Comparison of ENCODE assay signal across 7 mouse cellular contexts in genomic region chr8:113634670-113635591, GRCm38 (mm10). TPM values are rescaled to one million over a fixed set of nuclear protein-coding genes. Genes with fewer than 3 reads are reported as not detected.
A peak's percentile ranks its signal among the peaks of the same experiment; 100 is the strongest.
DNase-seq lines count a peak whose midpoint lies in the region; ATAC-seq lines count a peak whose summit lies in the region.

Mon1b (plus strand) TSS chr8:113635587.

- under 1% methylated on average over 42 of the region's 42 CpGs for WGBS in embryonic facial prominence, embryonic 11.5 days
- under 1% methylated on average over 42 of the region's 42 CpGs for WGBS in limb, embryonic 10.5 days
- WGBS in midbrain, embryonic 13.5 days: under 1% methylated on average over 42 of the region's 42 CpGs

- H3K4me3 ChIP-seq in embryonic facial prominence, embryonic 11.5 days (ENCODE audit: low read depth, low read length): peak within 1 kb of the TSS; percentile 64
- peak within 1 kb of the TSS; percentile 73 for H3K4me3 ChIP-seq in limb, embryonic 10.5 days
- peak within 1 kb of the TSS; percentile 75 for H3K4me3 ChIP-seq in midbrain, embryonic 13.5 days (replicated peaks)

- H3K9me3 ChIP-seq in embryonic facial prominence, embryonic 11.5 days (replicated peaks; ENCODE audit: control insufficient read depth, low read length): no peaks in the 10 kb centered on the region
- no peaks in the 10 kb centered on the region for H3K9me3 ChIP-seq in limb, embryonic 10.5 days (replicated peaks)
- H3K9me3 ChIP-seq in midbrain, embryonic 13.5 days: no peaks in the 10 kb centered on the region

- H3K9ac ChIP-seq in embryonic facial prominence, embryonic 11.5 days (replicated peaks; ENCODE audit: low read length): peak within 1 kb of the TSS; percentile 63
- peak within 1 kb of the TSS; percentile 72 for H3K9ac ChIP-seq in midbrain, embryonic 13.5 days (replicated peaks)

- no peaks in the 10 kb centered on the region for H3K4me1 ChIP-seq in embryonic facial prominence, embryonic 11.5 days (ENCODE audit: control insufficient read depth, insufficient read depth, low read length)
- H3K4me1 ChIP-seq in limb, embryonic 10.5 days: peaks cover 17% of the 10 kb centered on the region
- H3K4me1 ChIP-seq in midbrain, embryonic 13.5 days (replicated peaks): peaks cover 21% of the 10 kb centered on the region

- peak within 1 kb of the TSS; percentile 49 for H3K27ac ChIP-seq in embryonic facial prominence, embryonic 11.5 days (replicated peaks; ENCODE audit: low read depth, low read length)
- peak within 1 kb of the TSS; percentile 90 for H3K27ac ChIP-seq in limb, embryonic 10.5 days
- H3K27ac ChIP-seq in midbrain, embryonic 13.5 days: peak within 1 kb of the TSS; percentile 93

- peak within 1 kb of the TSS; percentile 65 for H3K4me2 ChIP-seq in embryonic facial prominence, embryonic 11.5 days (ENCODE audit: low read depth, low read length)
- peak within 1 kb of the TSS; percentile 100 for H3K4me2 ChIP-seq in midbrain, embryonic 13.5 days (replicated peaks)

- ATAC-seq in embryonic facial prominence, embryonic 11.5 days (replicated peaks; ENCODE audit: insufficient number of reproducible peaks, low FRiP score, low TSS enrichment, low read depth): peak; percentile 99
- ATAC-seq in granulocyte monocyte progenitor cell, adult 5-6 weeks (replicated peaks; ENCODE audit: poor library complexity, severe bottlenecking): peak; percentile 77
- ATAC-seq in midbrain, embryonic 13.5 days: peak; percentile 98

- peak; percentile 97 for DNase-seq in adrenal gland, postnatal 14 days
- DNase-seq in embryonic facial prominence, embryonic 11.5 days (ENCODE audit: low spot score): peak; percentile 97
- DNase-seq in kidney, adult 11 months: peak; percentile 99
- DNase-seq in limb, embryonic 10.5 days (ENCODE audit: low spot score): peak; percentile 89
- peak; percentile 98 for DNase-seq in spleen, adult 12 weeks (ENCODE audit: low spot score)

- no peaks in the 10 kb centered on the region for H3K36me3 ChIP-seq in embryonic facial prominence, embryonic 11.5 days (replicated peaks; ENCODE audit: control insufficient read depth, insufficient read depth, low read depth, low read length)
- H3K36me3 ChIP-seq in limb, embryonic 10.5 days: peaks cover 24% of the 10 kb centered on the region
- H3K36me3 ChIP-seq in midbrain, embryonic 13.5 days: peaks cover 23% of the 10 kb centered on the region

- H3K27me3 ChIP-seq in embryonic facial prominence, embryonic 11.5 days (ENCODE audit: control insufficient read depth, insufficient read depth, low read length): no peaks in the 10 kb centered on the region
- no peaks in the 10 kb centered on the region for H3K27me3 ChIP-seq in limb, embryonic 10.5 days (ENCODE audit: low read depth, poor library complexity, severe bottlenecking)
- no peaks in the 10 kb centered on the region for H3K27me3 ChIP-seq in midbrain, embryonic 13.5 days

RNA-seq across cellular contexts. Expression of gene Mon1b, which starts in this region (rescaled TPM):
- total RNA-seq in adrenal gland, postnatal 14 days (2021): 15.6 and 15.9 TPM in 2 replicates
- 8.0 and 8.3 TPM in 2 replicates for polyA plus RNA-seq in embryonic facial prominence, embryonic 11.5 days (2014; fragmentation: Nextera tagmentation; extraction: Ambion mirVana)
- total RNA-seq in granulocyte monocyte progenitor cell, adult 5-6 weeks (2014; fragmentation: Nextera tagmentation): 15.4 and 16.8 TPM in 2 replicates
- 13.7 and 15.0 TPM in 2 replicates for total RNA-seq in granulocyte monocyte progenitor cell, adult 5-6 weeks (2017)
- 7.4 and 7.7 TPM in 2 replicates for polyA plus RNA-seq in limb, embryonic 10.5 days (2016; fragmentation: Nextera tagmentation; extraction: Ambion mirVana)
- 11.4 and 12.3 TPM in 2 replicates for polyA plus RNA-seq in midbrain, embryonic 13.5 days (2015; fragmentation: Nextera tagmentation; extraction: Ambion mirVana)

Comparison
In these comparisons a context has a peak if more than half of its experiments do, and no peak if none do; other contexts are left out.
1. Peak in every context shown above with its lines: DNase-seq, ATAC-seq, H3K4me3 ChIP-seq and H3K27ac ChIP-seq.